Mouse (Mus musculus) hindbrain, embryonic 15.5 days (tissue): ENCODE data around the gene Wdr31. TPM values are rescaled to one million over a fixed set of nuclear protein-coding genes. Genes with fewer than 3 reads are reported as not detected.

Experiments used
- ATAC-seq: fragments of 200-750 bp; cut with Nextera tagmentation; 2 replicates; pipeline ENCODE4 v1.8.0; 2017; ENCODE audit warnings: low read depth, moderate number of reproducible peaks, moderate TSS enrichment; ENCODE audit not compliant: low FRiP score
- H3K27ac ChIP-seq: fragments of 300-500 bp; sonication (generic); replicated peaks from 2 replicates; pipeline ENCODE4 v1.5.1; 2015; ENCODE audit warnings: mild to moderate bottlenecking, inconsistent platforms
- H3K27me3 ChIP-seq: fragments of 300-500 bp; sonication (generic); 2 replicates; pipeline ENCODE4 v1.6.1; 2015; ENCODE audit warnings: control low read depth, inconsistent platforms
- H3K36me3 ChIP-seq: fragments of 300-500 bp; sonication (generic); 2 replicates; pipeline ENCODE4 v1.6.1; 2015; ENCODE audit warnings: control low read depth, inconsistent platforms
- H3K4me1 ChIP-seq: fragments of 300-500 bp; sonication (generic); replicated peaks from 2 replicates; pipeline ENCODE4 v1.6.1; 2015; ENCODE audit warnings: control low read depth, inconsistent platforms
- H3K4me2 ChIP-seq: fragments of 300-500 bp; sonication (generic); 2 replicates; pipeline ENCODE4 v1.6.1; 2015; ENCODE audit warnings: moderate library complexity, mild to moderate bottlenecking, inconsistent platforms
- H3K4me3 ChIP-seq: fragments of 300-500 bp; sonication (generic); 2 replicates; pipeline ENCODE4 v1.5.1; 2015; ENCODE audit warnings: mild to moderate bottlenecking, inconsistent platforms
- H3K9ac ChIP-seq: fragments of 300-500 bp; sonication (generic); 2 replicates; pipeline ENCODE4 v1.6.1; 2015; ENCODE audit warnings: inconsistent platforms
- H3K9me3 ChIP-seq: fragments of 300-500 bp; sonication (generic); 2 replicates; pipeline ENCODE4 v1.6.1; 2016; ENCODE audit warnings: control low read depth, inconsistent platforms
- WGBS: fragments of 180-500 bp; shearing (Covaris S2); methylation state at CpG from one replicate; pipeline ENCODE4 v1.1.7; 2015; 5-methylcytosine and 5-hydroxymethylcytosine counted together
- polyA plus RNA-seq: library from polyadenylated mRNA; unstranded; fragments of >200 nt; fragmentation: Nextera tagmentation; extraction: Ambion mirVana; gene quantifications from 2 replicates; pipeline ENCODE4 v1.2.1, GENCODE M21; 2015

Gene Wdr31
- polyA plus RNA-seq, 1 experiment from 2014 or later: 13.2 TPM

DNA sequence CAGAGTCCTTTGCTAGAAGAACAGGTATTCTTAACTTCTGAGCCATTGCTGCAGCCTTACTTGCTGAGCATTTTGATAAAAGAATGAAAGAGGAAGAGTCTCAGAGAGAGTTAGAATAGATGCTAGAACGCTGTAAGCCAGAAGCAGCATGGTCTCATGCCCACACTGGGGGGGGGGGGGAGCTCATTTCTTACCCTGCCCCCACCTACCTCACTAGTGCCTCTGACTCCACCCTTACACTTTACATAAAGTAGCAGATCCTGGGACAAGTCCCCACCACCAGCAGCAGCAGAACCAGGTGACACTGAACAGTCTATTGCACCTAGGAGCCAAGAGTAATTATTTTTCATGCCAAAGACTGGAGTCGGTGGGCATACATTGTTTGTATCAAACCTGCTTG lies 4.4 kb upstream of the Wdr31 start:
- Histone ChIP-seq H3K9ac (no peak overlapping the region), H3K4me2 (no peak overlapping the region), H3K27me3 (peaks cover 20% of the 10 kb centered on the region), H3K4me3 (no peak overlapping the region), H3K4me1 (peaks cover 13% of the 10 kb centered on the region), H3K27ac (no peak overlapping the region), H3K36me3 (no peaks in the 10 kb centered on the region), H3K9me3 (no peaks in the 10 kb centered on the region)
- WGBS: 79% methylated on average over 2 of the region's 2 CpGs
- ATAC-seq: no peak

DNA sequence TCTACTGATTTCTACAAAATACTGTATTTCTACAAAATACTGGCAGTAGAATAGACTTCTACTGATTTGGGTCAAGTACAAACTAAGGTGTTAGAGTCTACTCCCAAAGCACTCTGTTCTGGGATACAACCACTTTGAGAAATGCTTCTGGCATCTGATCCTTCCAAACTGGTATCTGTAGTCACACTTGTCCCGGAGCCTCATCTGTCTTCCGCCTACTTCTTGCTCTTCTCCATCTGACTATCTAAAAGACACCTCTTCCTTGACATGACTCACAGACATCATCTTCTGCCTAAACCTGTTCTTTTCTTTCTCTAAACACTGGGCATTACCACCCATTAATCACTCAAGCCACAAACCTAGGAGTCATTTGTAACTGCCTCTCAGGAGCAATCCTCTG lies 1.4 kb upstream of the Wdr31 start:
- peaks cover 5% of the 10 kb centered on the region for H3K4me1 ChIP-seq
- H3K4me3 ChIP-seq: no peak overlapping the region
- 93% methylated on average over 2 of the region's 2 CpGs for WGBS
- no peaks in the 10 kb centered on the region for H3K9me3 ChIP-seq
- H3K4me2 ChIP-seq: no peak overlapping the region
- no peak for ATAC-seq
- H3K36me3 ChIP-seq: no peaks in the 10 kb centered on the region
- H3K9ac ChIP-seq: no peak overlapping the region
- 0 out of 2 replicates have a peak, but pooled peaks cover 2% of the 10 kb centered on the region for H3K27me3 ChIP-seq
- H3K27ac ChIP-seq: no peak overlapping the region

DNA sequence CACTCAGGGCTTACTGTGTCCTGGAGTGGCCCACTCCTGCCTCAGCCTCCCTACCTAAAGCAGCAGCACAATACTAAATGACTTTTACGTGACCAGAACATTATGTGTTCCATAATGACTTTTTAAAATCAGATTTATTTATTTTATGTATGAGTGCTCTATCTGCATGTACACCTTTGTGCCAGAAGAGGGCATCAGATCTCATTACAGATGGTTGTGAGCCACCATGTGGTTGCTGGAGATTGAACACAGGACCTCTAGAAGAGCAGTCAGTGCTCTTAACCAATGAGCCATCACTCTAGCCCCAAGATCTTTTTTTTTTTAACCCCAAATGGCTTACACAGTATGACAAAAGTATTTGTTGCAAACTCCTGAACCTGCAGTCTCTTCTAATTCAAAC lies 2.5 kb downstream of the Wdr31 start:
- Histone ChIP-seq H3K4me3 (no peak overlapping the region), H3K4me1 (peaks cover 5% of the 10 kb centered on the region), H3K27ac (no peak overlapping the region), H3K4me2 (no peak overlapping the region), H3K9me3 (no peaks in the 10 kb centered on the region), H3K9ac (no peak overlapping the region), H3K36me3 (no peaks in the 10 kb centered on the region), H3K27me3 (no peaks in the 10 kb centered on the region)
- WGBS: 100% methylated on average over 1 of the region's 1 CpGs
- ATAC-seq: no peak

DNA sequence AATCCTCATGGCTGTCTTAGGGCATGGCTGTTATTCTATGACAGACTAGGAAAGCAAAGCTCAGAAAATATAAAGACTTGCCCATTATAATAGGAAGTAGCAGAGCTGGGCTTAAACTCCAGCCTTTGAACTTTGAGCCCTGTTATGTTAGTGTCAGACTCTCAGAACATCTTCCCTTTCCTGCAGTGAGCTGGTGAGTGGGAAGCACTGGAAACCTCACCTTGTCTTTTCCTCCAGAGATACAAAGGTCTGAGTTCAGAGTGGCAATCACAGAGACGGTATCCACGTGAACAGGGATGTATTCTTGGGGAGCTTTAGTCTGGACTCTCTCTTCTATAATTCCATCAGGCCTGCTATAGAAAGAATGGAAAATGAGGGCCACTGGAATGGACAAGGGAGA lies 7.6 kb downstream of the Wdr31 start:
- Histone ChIP-seq H3K4me2 (no peak overlapping the region), H3K4me3 (no peak overlapping the region), H3K9ac (no peak overlapping the region), H3K27me3 (no peaks in the 10 kb centered on the region), H3K36me3 (peaks cover 5% of the 10 kb centered on the region; the same call in 1 of the 2 replicates), H3K27ac (no peak overlapping the region), H3K4me1 (no peaks in the 10 kb centered on the region), H3K9me3 (no peaks in the 10 kb centered on the region)
- WGBS: 77% methylated on average over 2 of the region's 2 CpGs
- ATAC-seq: no peak

DNA sequence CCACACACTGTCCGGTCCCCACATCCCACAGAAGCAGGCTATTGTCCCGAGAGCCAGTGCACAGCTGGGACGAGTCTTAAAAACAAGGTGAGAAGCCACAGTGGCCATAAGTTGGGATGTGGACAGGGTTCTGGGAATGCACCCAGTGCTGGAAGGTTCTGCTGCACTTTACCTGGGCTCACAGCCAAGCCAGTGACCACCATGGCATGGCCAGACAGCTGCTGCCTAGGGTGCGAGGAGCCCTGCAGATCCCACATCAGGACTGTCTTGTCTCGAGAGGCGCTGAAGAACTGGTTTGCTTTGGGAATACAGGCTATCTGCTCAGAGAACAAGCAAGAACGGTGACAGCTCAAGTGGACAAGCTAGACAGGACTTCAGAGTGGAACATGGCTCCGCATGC lies 10.3 kb downstream of the Wdr31 start:
- Histone ChIP-seq H3K9ac (no peak overlapping the region), H3K9me3 (no peaks in the 10 kb centered on the region), H3K36me3 (peaks cover 5% of the 10 kb centered on the region; the same call in 1 of the 2 replicates), H3K27me3 (no peaks in the 10 kb centered on the region), H3K4me3 (no peak overlapping the region), H3K4me2 (no peak overlapping the region), H3K27ac (no peak overlapping the region), H3K4me1 (no peaks in the 10 kb centered on the region)
- 94% methylated on average over 8 of the region's 8 CpGs for WGBS
- no peak for ATAC-seq

DNA sequence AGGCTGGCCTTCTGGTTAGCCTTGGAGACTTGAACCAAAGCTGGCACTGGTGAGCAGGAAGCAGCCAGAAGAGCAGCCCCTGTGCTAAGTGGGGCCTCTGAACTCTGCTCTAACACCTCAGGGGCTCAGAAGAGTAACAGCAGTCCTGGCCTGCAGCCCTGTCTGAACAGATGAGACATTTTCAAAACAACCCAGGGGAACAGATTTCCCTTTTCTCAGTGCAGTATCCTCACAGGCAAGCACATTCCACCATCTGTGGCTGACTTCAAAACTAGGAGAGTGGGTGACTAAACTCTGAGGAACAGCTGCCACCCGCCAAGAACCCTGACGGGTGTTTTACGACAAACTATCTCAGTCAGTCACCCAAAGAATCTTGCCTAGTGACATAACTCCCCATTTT lies 11.6 kb downstream of the Wdr31 start:
- no peak overlapping the region for H3K27ac ChIP-seq
- peaks cover 5% of the 10 kb centered on the region; the same call in 1 of the 2 replicates for H3K36me3 ChIP-seq
- no peak overlapping the region for H3K4me2 ChIP-seq
- 80% methylated on average over 3 of the region's 3 CpGs for WGBS
- ATAC-seq: no peak
- H3K9me3 ChIP-seq: no peaks in the 10 kb centered on the region
- no peak overlapping the region for H3K4me3 ChIP-seq
- H3K9ac ChIP-seq: no peak overlapping the region
- H3K4me1 ChIP-seq: no peaks in the 10 kb centered on the region
- no peaks in the 10 kb centered on the region for H3K27me3 ChIP-seq

DNA sequence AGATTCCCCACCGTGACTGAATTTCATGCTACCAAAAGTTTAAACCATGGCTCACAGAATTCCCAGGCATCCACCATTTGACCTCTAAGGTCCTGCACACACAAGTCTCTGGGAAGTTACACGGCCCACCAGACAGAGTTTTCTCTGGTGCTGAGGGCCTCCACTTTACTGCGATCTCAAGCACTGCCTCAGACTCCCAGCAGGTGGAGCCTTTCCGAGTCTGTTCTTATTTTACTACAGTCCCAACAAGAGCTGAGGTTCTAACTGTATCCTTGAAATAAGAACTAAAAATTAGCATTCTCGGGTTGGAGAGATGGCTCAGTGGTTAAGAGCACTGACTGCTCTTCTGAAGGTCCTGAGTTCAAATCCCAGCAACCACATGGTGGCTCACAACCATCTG lies 15.7 kb downstream of the Wdr31 start:
- no peak overlapping the region for H3K27ac ChIP-seq
- no peaks in the 10 kb centered on the region for H3K4me1 ChIP-seq
- no peaks in the 10 kb centered on the region for H3K27me3 ChIP-seq
- H3K4me2 ChIP-seq: no peak overlapping the region
- 63% methylated on average over 5 of the region's 5 CpGs for WGBS
- no peaks in the 10 kb centered on the region for H3K36me3 ChIP-seq
- H3K9me3 ChIP-seq: no peaks in the 10 kb centered on the region
- no peak overlapping the region for H3K9ac ChIP-seq
- H3K4me3 ChIP-seq: no peak overlapping the region
- no peak for ATAC-seq

DNA sequence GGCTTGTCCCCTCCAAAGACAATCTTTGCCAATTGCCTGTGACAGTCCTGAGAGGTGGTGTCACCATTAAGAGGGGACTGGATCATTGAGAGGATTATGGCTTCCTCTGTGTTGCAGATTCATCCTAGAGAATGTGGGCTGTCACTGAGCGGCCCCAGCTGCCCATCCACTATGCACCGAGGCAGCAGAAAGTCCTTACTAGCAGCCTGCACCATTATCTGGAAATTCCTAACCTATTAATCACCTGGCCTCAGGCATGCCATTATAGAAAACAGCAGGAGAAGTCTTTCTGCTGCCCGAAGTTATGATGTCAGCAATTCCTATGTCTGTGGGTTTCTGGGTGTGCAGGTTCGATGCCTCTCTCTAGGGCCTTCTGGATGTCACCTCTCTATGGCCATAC lies 29.7 kb downstream of the Wdr31 start:
- Histone ChIP-seq H3K9me3 (no peaks in the 10 kb centered on the region), H3K27me3 (no peaks in the 10 kb centered on the region), H3K4me1 (no peaks in the 10 kb centered on the region), H3K9ac (no peak overlapping the region), H3K36me3 (no peaks in the 10 kb centered on the region), H3K4me2 (no peak overlapping the region), H3K27ac (no peak overlapping the region), H3K4me3 (no peak overlapping the region)
- ATAC-seq: no peak
- WGBS: 68% methylated on average over 4 of the region's 4 CpGs

DNA sequence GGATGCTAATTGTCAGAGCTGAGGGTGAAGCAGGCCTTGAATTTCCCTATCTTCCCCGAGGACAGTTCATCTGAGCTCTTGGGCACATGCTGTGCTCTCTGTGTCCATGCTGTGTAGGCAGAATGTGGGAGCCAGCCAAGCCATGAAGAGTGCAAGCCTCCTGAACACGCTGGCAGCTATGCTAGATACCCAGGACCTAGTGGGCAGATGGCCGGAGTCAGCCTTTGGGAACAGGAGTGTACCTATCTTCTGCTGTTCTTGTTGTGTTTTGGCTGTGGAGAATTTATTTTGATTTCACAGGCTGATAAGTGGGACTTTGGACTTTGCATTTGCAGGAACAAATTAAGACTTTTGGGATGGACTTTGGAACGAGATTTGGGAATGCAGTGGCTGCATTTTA lies 30.2 kb downstream of the Wdr31 start:
- Histone ChIP-seq H3K4me1 (no peaks in the 10 kb centered on the region), H3K4me2 (no peak overlapping the region), H3K9ac (no peak overlapping the region), H3K27ac (no peak overlapping the region), H3K36me3 (no peaks in the 10 kb centered on the region), H3K9me3 (no peaks in the 10 kb centered on the region), H3K27me3 (no peaks in the 10 kb centered on the region), H3K4me3 (no peak overlapping the region)
- 75% methylated on average over 4 of the region's 4 CpGs for WGBS
- ATAC-seq: no peak

DNA sequence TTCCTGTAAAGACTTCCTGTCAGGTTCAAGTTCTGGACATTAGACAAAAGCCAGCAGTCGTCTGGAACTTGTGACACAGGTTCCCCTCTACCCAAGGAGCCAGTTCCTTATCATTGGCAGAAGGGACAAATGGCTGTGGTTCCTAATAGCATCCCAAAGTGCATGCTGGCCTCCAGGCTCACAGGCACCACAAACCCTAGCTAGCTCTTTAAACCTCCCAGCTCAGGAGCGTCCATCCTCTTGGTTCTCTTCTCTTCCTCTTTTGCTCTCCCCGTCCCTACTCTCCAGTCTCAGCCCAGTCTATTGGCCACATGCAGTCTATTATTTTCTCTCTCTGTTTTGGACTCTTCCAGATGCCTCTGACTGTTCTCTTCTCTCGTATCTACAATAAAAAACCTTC lies 30.9 kb downstream of the Wdr31 start:
- no peak overlapping the region for H3K27ac ChIP-seq
- no peaks in the 10 kb centered on the region for H3K9me3 ChIP-seq
- no peak for ATAC-seq
- no peak overlapping the region for H3K4me2 ChIP-seq
- no peak overlapping the region for H3K4me3 ChIP-seq
- H3K36me3 ChIP-seq: no peaks in the 10 kb centered on the region
- 79% methylated on average over 4 of the region's 4 CpGs for WGBS
- H3K27me3 ChIP-seq: no peaks in the 10 kb centered on the region
- no peaks in the 10 kb centered on the region for H3K4me1 ChIP-seq
- H3K9ac ChIP-seq: no peak overlapping the region

DNA sequence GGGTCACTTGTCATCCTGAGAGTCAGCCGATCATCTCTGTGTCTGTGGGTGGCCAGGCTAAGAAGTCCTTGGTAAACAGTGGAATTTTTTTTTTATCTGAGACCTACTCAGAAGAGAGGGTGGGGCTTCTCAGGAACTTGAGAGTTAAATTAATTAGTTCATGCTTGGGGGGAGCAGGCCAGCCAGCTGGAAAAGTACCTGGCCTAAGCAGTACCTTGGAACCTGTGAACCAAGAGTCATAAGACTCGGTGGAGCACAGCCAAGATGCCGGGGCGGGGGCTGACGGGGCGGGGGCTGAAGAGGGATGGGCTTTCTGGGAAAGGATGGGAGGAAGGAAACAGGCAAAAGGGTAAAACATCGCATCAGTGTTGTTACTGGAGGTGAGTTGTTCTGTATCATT lies 32.8 kb downstream of the Wdr31 start:
- 85% methylated on average over 7 of the region's 7 CpGs for WGBS
- Histone ChIP-seq H3K4me1 (no peaks in the 10 kb centered on the region), H3K36me3 (no peaks in the 10 kb centered on the region), H3K27ac (no peak overlapping the region), H3K4me2 (no peak overlapping the region), H3K4me3 (no peak overlapping the region), H3K27me3 (no peaks in the 10 kb centered on the region), H3K9me3 (no peaks in the 10 kb centered on the region), H3K9ac (no peak overlapping the region)
- no peak for ATAC-seq

DNA sequence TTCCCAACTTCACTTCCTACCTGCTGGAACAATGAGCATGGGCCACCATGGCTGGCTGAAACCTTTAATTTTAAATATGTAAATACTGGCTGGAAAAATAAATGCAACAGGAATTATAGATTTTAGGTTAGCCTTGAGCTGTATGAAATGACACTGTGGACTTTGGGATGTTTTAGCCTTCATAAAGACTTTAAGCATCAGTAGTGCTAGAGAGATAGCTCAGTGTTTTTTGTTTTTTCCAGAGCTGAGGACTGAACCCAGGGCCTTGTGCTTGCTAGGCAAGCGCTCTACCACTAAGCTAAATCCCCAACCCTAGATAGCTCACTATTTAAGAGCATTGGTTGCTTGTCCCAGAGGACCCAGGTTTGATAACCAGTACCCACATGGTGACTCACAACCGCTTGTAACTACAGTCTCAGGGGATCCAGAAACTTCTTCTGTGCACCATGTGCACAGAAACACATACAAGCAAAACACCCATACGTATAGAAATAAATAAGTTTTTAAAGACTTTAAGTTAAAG lies 33.4 kb downstream of the Wdr31 start:
- no peak overlapping the region for H3K9ac ChIP-seq
- no peaks in the 10 kb centered on the region for H3K36me3 ChIP-seq
- no peaks in the 10 kb centered on the region for H3K27me3 ChIP-seq
- H3K27ac ChIP-seq: no peak overlapping the region
- H3K9me3 ChIP-seq: no peaks in the 10 kb centered on the region
- H3K4me2 ChIP-seq: no peak overlapping the region
- H3K4me3 ChIP-seq: no peak overlapping the region
- no peak for ATAC-seq
- 92% methylated on average over 3 of the region's 3 CpGs for WGBS
- no peaks in the 10 kb centered on the region for H3K4me1 ChIP-seq

DNA sequence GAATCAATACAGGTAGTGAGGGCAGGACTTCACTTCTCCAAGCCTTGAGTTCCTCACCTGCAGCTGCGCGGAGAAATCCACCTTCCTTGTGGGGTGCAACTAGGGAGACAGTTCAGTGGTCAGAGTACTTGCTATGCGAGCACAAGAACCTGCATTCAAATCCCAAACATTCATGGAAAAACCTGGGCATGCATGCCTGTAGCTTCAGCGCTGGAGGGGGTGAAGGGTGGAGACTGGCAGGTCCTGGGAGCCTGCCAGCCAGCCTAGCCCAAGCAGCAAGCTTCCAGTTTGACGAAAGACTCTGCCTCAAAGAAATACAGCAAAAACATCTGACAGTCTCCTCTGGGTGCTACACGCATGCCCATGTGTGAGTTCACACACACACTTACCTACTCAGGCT lies 35.6 kb downstream of the Wdr31 start, which contains the start of gene Rnf183:
Gene Rnf183, minus strand, starts transcription at position 172 of the 400 bp plus-strand sequence.
- Histone ChIP-seq H3K36me3 (no peaks in the 10 kb centered on the region), H3K4me2 (no peak within 1 kb of the TSS), H3K9ac (no peak within 1 kb of the TSS), H3K27me3 (no peaks in the 10 kb centered on the region), H3K4me1 (no peaks in the 10 kb centered on the region), H3K9me3 (no peaks in the 10 kb centered on the region), H3K4me3 (no peak within 1 kb of the TSS), H3K27ac (no peak within 1 kb of the TSS)
- no peak for ATAC-seq
- WGBS: 86% methylated on average over 6 of the region's 6 CpGs
